Mouse (Mus musculus) bone marrow, adult 2 months (tissue): ENCODE measurements around the gene Glod4.

ENCODE experiments used
- CTCF ChIP-seq: fragments of 200-500 bp; IDR thresholded peaks from 2 replicates; pipeline ENCODE4 v1.5.1; 2011; ENCODE audit warnings: low read length, control low read depth; ENCODE audit not compliant: control insufficient read depth, insufficient read depth
- POLR2A ChIP-seq: fragments of 200-500 bp; IDR thresholded peaks from 2 replicates; pipeline ENCODE4 v1.6.1; 2011; ENCODE audit warnings: low read depth, mild to moderate bottlenecking, control low read depth, low read length, borderline replicate concordance; ENCODE audit not compliant: control insufficient read depth

DNA sequence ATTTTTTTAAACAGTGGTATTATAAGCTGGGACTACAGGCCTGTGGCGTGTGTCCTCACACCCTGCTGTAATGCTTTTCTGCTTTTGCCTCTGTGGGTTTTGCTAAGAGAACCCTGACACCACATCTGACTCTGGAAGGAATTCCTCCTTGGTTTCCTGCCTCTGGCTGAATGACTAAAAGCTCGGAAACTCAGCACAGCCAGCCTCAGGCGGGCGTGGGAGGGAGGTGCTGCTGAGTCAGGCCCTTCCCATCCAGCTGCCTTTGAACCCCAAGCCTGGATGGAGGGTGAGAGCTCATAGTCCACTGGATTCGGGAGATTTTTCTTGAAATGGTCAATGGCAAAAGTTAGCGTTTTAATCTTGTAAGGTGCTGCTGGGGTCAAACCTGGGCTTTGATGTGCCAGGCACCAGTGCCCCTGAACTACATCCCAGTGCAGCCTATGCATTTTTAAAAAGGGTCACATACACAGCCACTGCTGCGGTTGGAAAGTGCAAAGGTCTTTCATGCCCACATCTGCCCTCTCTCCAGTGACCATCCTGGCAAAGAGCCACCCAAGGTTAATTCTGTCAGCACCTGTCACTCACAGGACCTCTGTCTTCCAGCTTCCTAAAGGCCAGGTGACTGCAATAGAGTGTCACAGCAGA lies 42.0 kb upstream of the Glod4 start:
- no peak for TF ChIP-seq CTCF
- TF ChIP-seq POLR2A = no peak
